Mouse (Mus musculus) cerebellum, adult 2 months (tissue): Measurements from ENCODE around the gene Sbf1.

Source experiments
- CTCF ChIP-seq: fragments of 200-500 bp; IDR thresholded peaks from 2 replicates; pipeline ENCODE4 v1.5.1; 2011; ENCODE audit warnings: low read depth, mild to moderate bottlenecking, control low read depth, low read length, moderate library complexity, borderline replicate concordance; ENCODE audit not compliant: insufficient read depth
- POLR2A ChIP-seq: fragments of 200-500 bp; IDR thresholded peaks from 2 replicates; pipeline ENCODE4 v1.6.1; 2011; ENCODE audit warnings: low read length, control low read depth, borderline replicate concordance; ENCODE audit not compliant: insufficient read depth

- TF ChIP-seq CTCF = no peak
- no peak for TF ChIP-seq POLR2A
These were observed 28.5 kb downstream of the Sbf1 start for GRCm38 (mm10) chr15:89286582-89286981.
